Mouse (Mus musculus): ENCODE data around the gene Crym. TPM values are rescaled to one million over a fixed set of nuclear protein-coding genes. Genes with fewer than 3 reads are reported as not detected.
A peak's percentile ranks its signal among the peaks of the same experiment; 100 is the strongest.

The Crym gene
- polyA plus RNA-seq, 2 experiments: 0.08 TPM; not detected in 1

DNA sequence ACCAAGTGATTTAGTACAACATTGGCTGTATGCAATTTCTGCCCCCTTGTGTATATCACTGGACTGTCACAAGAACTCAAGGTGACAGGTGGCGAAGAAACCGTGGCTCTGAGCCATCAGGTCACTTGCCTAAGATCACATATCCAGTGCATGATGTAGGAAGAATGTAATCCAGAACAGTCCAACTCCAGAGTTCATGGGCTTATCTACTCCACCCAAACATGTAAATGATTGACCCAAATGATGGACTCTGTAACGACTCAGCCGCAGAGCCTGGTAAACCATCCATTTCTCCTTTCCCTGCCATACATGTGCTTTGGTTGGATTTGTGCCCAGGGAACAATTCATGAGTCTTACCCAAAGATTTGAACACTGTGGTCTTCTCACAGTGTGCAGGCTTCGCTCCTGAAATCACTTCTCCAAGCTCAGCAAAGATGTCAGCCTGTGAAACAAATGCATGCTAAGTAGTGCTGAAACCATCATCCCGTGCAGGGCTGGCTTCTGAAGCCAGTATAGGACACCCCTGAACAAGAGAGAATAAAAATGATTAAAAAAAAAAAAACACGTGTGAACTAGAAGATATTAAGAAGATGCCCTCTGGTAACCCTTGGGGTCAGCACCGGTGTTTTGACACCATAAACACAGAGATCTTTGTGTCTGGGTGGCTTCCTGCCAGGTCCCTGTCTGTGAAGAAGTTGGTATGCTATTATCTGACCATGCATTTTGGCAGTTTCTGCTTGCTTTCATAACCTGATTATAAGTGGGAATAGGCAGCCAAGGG lies 12.4 kb downstream of the Crym start:
- no peak overlapping the region for H3K4me2 ChIP-seq (ENCODE audit: low read depth)
- ATAC-seq (ENCODE audit: insufficient read depth) (peak; percentile 70), DNase-seq (ENCODE audit: low read depth in 3 of 3, low spot score in 3 of 3) (no peak)
- no peak overlapping the region for H3K9ac ChIP-seq (replicated peaks)
- H3K4me1 ChIP-seq (replicated peaks; ENCODE audit: control insufficient read depth in 2 of 2, insufficient read depth in 2 of 2, low read length in 1 of 2): peaks cover 0 to 5% of the 10 kb centered on the region in 2 experiments; a peak in 1 of 4 replicates
- H3K36me3 ChIP-seq (replicated peaks; ENCODE audit: control insufficient read depth, insufficient read depth, low read depth): no peaks in the 10 kb centered on the region
- no peaks in the 10 kb centered on the region for H3K9me3 ChIP-seq (ENCODE audit: control insufficient read depth, low read length)
- no peaks in the 10 kb centered on the region for H3K27me3 ChIP-seq (ENCODE audit: control insufficient read depth, insufficient read depth, low read length)
- 62% methylated on average over 8 of the region's 8 CpGs for WGBS (ENCODE audit: insufficient replicate concordance)
- TF ChIP-seq CTCF (IDR thresholded peaks at IDR 0.05; ENCODE audit: low read depth) (no peak), EP300 (IDR thresholded peaks at IDR 0.05; ENCODE audit: low read depth) (no peak)
- H3K4me3 ChIP-seq (ENCODE audit: insufficient read depth in 1 of 2, low read depth in 2 of 2, low read length in 2 of 2): no peak overlapping the region
- no peak overlapping the region for H3K27ac ChIP-seq

DNA sequence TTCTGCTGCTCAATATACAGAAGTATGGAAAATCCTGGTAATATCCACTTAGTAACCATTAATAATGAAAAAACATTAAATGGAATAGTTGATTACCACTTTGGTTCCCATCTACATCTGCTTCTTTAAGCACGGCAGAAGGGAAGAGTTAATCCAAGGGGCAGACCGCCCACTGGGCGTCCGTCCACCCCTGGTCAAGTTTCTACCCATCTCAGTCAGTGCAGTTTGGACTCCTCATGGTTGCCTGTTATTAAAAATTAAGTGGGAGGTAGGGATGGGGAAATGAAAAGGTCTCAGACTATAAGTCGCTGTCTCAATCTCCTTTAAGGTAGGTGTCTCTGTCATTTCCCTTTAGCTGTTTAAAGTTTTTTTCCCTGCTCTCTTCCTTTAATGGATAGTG lies 13.0 kb downstream of the Crym start:
- Histone ChIP-seq H3K27me3 (ENCODE audit: control insufficient read depth, insufficient read depth, low read length) (no peaks in the 10 kb centered on the region), H3K4me1 (replicated peaks; ENCODE audit: control insufficient read depth in 2 of 2, insufficient read depth in 2 of 2, low read length in 1 of 2) (peaks cover 0 to 5% of the 10 kb centered on the region in 2 experiments; a peak in 1 of 4 replicates), H3K9me3 (ENCODE audit: control insufficient read depth, low read length) (no peaks in the 10 kb centered on the region), H3K36me3 (replicated peaks; ENCODE audit: control insufficient read depth, insufficient read depth, low read depth) (no peaks in the 10 kb centered on the region), H3K27ac (no peak overlapping the region), H3K9ac (replicated peaks) (no peak overlapping the region), H3K4me3 (ENCODE audit: insufficient read depth in 1 of 2, low read depth in 2 of 2, low read length in 2 of 2) (no peak overlapping the region), H3K4me2 (ENCODE audit: low read depth) (no peak overlapping the region)
- DNase-seq (ENCODE audit: low read depth in 3 of 3, low spot score in 3 of 3) (no peak), ATAC-seq (ENCODE audit: insufficient read depth) (no peak)
- WGBS (ENCODE audit: insufficient replicate concordance): 67% methylated on average over 5 of the region's 5 CpGs
- TF ChIP-seq EP300 (IDR thresholded peaks at IDR 0.05; ENCODE audit: low read depth) (no peak), CTCF (IDR thresholded peaks at IDR 0.05; ENCODE audit: low read depth) (no peak)

DNA sequence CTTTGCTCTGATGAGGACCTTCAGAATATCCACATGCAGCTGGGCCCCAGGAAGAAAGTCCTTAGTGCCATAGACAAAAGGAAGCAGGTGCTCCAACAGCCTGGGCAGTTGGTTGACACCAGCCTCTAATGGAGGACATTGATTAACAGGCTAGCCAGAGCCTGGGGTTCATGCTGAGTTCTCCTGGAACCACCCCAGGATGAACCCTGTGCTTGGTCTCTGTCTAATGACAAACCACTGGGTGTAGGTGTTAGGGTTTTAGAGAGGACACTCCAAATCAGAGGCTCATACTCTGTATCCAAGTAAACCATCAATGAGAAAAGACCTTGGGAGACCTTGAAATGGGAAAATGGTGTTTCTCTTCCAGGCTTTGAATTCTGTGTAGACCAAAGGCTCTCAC lies 19.0 kb downstream of the Crym start:
- no peak for DNase-seq (ENCODE audit: low read depth in 3 of 3, low spot score in 3 of 3)
- Histone ChIP-seq H3K4me3 (ENCODE audit: insufficient read depth in 1 of 2, low read depth in 2 of 2, low read length in 2 of 2) (no peak overlapping the region), H3K27me3 (ENCODE audit: control insufficient read depth, insufficient read depth, low read length) (no peaks in the 10 kb centered on the region), H3K36me3 (replicated peaks; ENCODE audit: control insufficient read depth, insufficient read depth, low read depth) (no peaks in the 10 kb centered on the region), H3K4me1 (replicated peaks; ENCODE audit: control insufficient read depth in 2 of 2, insufficient read depth in 2 of 2, low read length in 1 of 2) (peaks cover 0 to 3% of the 10 kb centered on the region in 2 experiments; a peak in 1 of 4 replicates), H3K9ac (replicated peaks) (no peak overlapping the region), H3K27ac (no peak overlapping the region), H3K9me3 (ENCODE audit: control insufficient read depth, low read length) (no peaks in the 10 kb centered on the region), H3K4me2 (ENCODE audit: low read depth) (no peak overlapping the region)
- TF ChIP-seq EP300 (IDR thresholded peaks at IDR 0.05; ENCODE audit: low read depth): no peak
- TF ChIP-seq CTCF (IDR thresholded peaks at IDR 0.05; ENCODE audit: low read depth): no peak
- no peak for ATAC-seq (ENCODE audit: insufficient read depth)

DNA sequence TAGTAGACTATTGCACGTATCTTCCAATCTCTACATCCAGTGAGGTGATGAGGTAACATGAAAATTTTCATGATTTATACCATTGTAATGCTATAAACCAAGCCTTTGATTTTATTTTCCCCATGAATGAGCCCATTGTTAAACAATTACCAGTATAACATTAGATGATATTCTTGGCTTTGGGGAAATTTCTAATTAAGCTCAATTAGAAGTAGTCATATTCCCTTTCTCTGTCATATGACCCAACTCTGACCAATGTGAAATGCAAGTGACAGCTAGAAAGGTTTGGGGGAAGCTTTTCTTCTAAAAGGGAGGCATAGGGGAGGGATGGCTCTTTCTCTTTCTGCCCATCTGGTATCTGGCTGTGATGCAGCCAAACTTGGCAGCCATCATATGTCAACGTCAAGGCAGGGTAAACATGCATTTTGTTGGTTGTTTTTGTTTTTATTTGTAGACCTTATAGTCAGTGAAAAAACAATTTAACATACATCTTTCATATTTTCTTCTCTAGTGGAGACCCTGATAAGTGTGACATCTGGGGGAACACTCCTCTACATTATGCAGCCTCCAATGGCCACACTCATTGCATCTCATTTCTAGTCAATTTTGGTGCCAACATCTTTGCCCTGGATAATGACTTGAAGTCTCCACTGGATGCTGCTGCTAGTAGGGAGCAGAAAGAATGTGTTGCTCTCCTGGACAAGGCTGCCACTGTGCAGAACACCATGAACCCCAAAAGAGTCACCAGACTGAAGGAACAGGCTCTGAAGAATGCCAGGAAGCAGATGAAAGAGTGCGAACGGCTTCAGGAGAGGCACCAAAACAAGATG lies 20.3 kb downstream of the Crym start:
- TF ChIP-seq EP300 (IDR thresholded peaks at IDR 0.05; ENCODE audit: low read depth) (no peak), CTCF (IDR thresholded peaks at IDR 0.05; ENCODE audit: low read depth) (no peak)
- Histone ChIP-seq H3K4me2 (ENCODE audit: low read depth) (no peak overlapping the region), H3K4me1 (replicated peaks; ENCODE audit: control insufficient read depth in 2 of 2, insufficient read depth in 2 of 2, low read length in 1 of 2) (peaks cover 0 to 3% of the 10 kb centered on the region in 2 experiments; a peak in 1 of 4 replicates), H3K9ac (replicated peaks) (no peak overlapping the region), H3K36me3 (replicated peaks; ENCODE audit: control insufficient read depth, insufficient read depth, low read depth) (no peaks in the 10 kb centered on the region), H3K27ac (no peak overlapping the region), H3K4me3 (ENCODE audit: insufficient read depth in 1 of 2, low read depth in 2 of 2, low read length in 2 of 2) (no peak overlapping the region), H3K27me3 (ENCODE audit: control insufficient read depth, insufficient read depth, low read length) (no peaks in the 10 kb centered on the region), H3K9me3 (ENCODE audit: control insufficient read depth, low read length) (no peaks in the 10 kb centered on the region)
- ATAC-seq (ENCODE audit: insufficient read depth) (no peak), DNase-seq (ENCODE audit: low read depth in 3 of 3, low spot score in 3 of 3) (no peak)
- WGBS (ENCODE audit: insufficient replicate concordance): 71% methylated on average over 4 of the region's 4 CpGs

GRCm38 (mm10) chr7:120180547-120180946 lies 21.4 kb downstream of the Crym start:
- no peak for ATAC-seq (ENCODE audit: insufficient read depth)
- WGBS (ENCODE audit: insufficient replicate concordance): 55% methylated on average over 5 of the region's 5 CpGs

More at GRCm38 (mm10) chr7:120180547-120180946, 21.4 kb downstream of the Crym start:
- no peaks in the 10 kb centered on the region for H3K9me3 ChIP-seq (ENCODE audit: control insufficient read depth, low read length)
- no peaks in the 10 kb centered on the region for H3K36me3 ChIP-seq (replicated peaks; ENCODE audit: control insufficient read depth, insufficient read depth, low read depth)
- no peak for DNase-seq (ENCODE audit: low read depth in 3 of 3, low spot score in 3 of 3)
- TF ChIP-seq CTCF (IDR thresholded peaks at IDR 0.05; ENCODE audit: low read depth) (no peak), EP300 (IDR thresholded peaks at IDR 0.05; ENCODE audit: low read depth) (no peak)
- H3K9ac ChIP-seq (replicated peaks): no peak overlapping the region
- no peaks in the 10 kb centered on the region for H3K27me3 ChIP-seq (ENCODE audit: control insufficient read depth, insufficient read depth, low read length)
- no peak overlapping the region for H3K27ac ChIP-seq
- H3K4me2 ChIP-seq (ENCODE audit: low read depth): no peak overlapping the region
- no peaks in the 10 kb centered on the region for H3K4me1 ChIP-seq (replicated peaks; ENCODE audit: control insufficient read depth in 2 of 2, insufficient read depth in 2 of 2, low read length in 1 of 2)
- H3K4me3 ChIP-seq (ENCODE audit: insufficient read depth in 1 of 2, low read depth in 2 of 2, low read length in 2 of 2): no peak overlapping the region

All from liver, embryonic 14.5 days (tissue).